Mouse (Mus musculus): ENCODE results near the gene Cryba2.

DNA sequence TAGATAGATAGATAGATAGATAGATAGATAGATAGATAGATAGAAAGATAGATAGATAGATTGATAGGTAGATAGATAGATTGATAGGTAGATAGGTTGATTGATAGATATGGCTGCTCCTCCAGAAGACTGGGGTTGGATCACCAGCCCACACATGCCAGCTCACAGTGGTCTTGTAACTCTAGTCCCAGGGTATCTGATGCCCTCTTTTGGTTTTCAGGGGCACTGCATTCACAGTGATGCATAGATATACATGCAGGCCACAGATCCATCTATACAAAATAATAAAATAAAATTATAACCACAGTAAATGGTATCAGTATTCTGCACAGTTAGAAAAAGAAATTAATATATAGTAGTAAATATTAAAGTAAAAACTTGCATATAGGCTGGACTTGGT, 31.2 kb downstream of the Cryba2 start:
- TF ChIP-seq CTCF (IDR thresholded peaks at IDR 0.05; ENCODE audit: low read depth), result no peak
- TF ChIP-seq EP300 (IDR thresholded peaks at IDR 0.05; ENCODE audit: low read depth), result no peak

All from heart, postnatal 0 days (tissue).